Mouse (Mus musculus) liver, adult 2 months (tissue): Measurements from ENCODE around the gene Tbc1d5. TPM values are rescaled to one million over a fixed set of nuclear protein-coding genes. Genes with fewer than 3 reads are reported as not detected.

Experiments used
- DNase-seq: peaks from one replicate; pipeline ENCODE4 v3.0.0-alpha.2; 2011; ENCODE audit warnings: low read depth, low spot score; ENCODE audit errors: extremely low read depth
- H3K27ac ChIP-seq: fragments of 200-500 bp; replicated peaks from 2 replicates; pipeline ENCODE4 v1.5.1; 2012; ENCODE audit warnings: low read depth, mild to moderate bottlenecking, control low read depth, inconsistent platforms, low read length; ENCODE audit not compliant: insufficient read depth
- H3K27me3 ChIP-seq: fragments of 200-500 bp; 2 replicates; pipeline ENCODE4 v1.6.1; 2012; ENCODE audit warnings: mild to moderate bottlenecking, moderate library complexity, low read length, inconsistent platforms; ENCODE audit not compliant: control insufficient read depth, insufficient read depth
- H3K36me3 ChIP-seq: fragments of 200-500 bp; 2 replicates; pipeline ENCODE4 v1.6.1; 2012; ENCODE audit warnings: low read length, inconsistent platforms; ENCODE audit not compliant: control insufficient read depth, insufficient read depth
- H3K4me1 ChIP-seq: fragments of 200-500 bp; 2 replicates; pipeline ENCODE4 v1.6.1; 2011; ENCODE audit warnings: low read length; ENCODE audit not compliant: control insufficient read depth, insufficient read depth
- H3K4me3 ChIP-seq: fragments of 200-500 bp; 2 replicates; pipeline ENCODE4 v1.5.1; 2011; ENCODE audit warnings: low read depth, mild to moderate bottlenecking, control low read depth, low read length, moderate library complexity; ENCODE audit not compliant: insufficient read depth
- H3K79me2 ChIP-seq: fragments of 200-500 bp; 2 replicates; pipeline ENCODE4 v1.6.1; 2012; ENCODE audit warnings: inconsistent platforms, mild to moderate bottlenecking, low read length, moderate library complexity; ENCODE audit not compliant: control insufficient read depth, insufficient read depth
- H3K9ac ChIP-seq: fragments of 200-500 bp; 2 replicates; pipeline ENCODE4 v1.6.1; 2012; ENCODE audit warnings: low read depth, mild to moderate bottlenecking, control low read depth, inconsistent platforms, low read length
- CTCF ChIP-seq: fragments of 200-500 bp; IDR thresholded peaks from 2 replicates; pipeline ENCODE4 v1.5.1; 2011; ENCODE audit warnings: low read depth, low read length, control low read depth
- POLR2A ChIP-seq: fragments of 200-500 bp; IDR thresholded peaks from 2 replicates; pipeline ENCODE4 v1.6.1; 2011; ENCODE audit warnings: low read length, control low read depth; ENCODE audit not compliant: insufficient read depth; ENCODE audit errors: extremely low read depth
- WGBS: fragments of 180-500 bp; shearing (Covaris S2); methylation state at CpG from one replicate; pipeline ENCODE4 v1.1.7; 2018; 5-methylcytosine and 5-hydroxymethylcytosine counted together
- polyA plus RNA-seq: library from polyadenylated mRNA; depleted of rRNA; stranded (reverse); fragments of >200 nt; gene quantifications from 2 replicates; pipeline ENCODE4 v1.2.3, GENCODE M21; 2012
- total RNA-seq: library from RNA; depleted of rRNA; stranded (reverse); fragments of >200 nt; gene quantifications from 2 replicates; pipeline ENCODE4 v1.2.3, GENCODE M21; 2014

The Tbc1d5 gene
- total and polyA plus RNA-seq, 2 experiments = 5.2 to 8.9 TPM

DNA sequence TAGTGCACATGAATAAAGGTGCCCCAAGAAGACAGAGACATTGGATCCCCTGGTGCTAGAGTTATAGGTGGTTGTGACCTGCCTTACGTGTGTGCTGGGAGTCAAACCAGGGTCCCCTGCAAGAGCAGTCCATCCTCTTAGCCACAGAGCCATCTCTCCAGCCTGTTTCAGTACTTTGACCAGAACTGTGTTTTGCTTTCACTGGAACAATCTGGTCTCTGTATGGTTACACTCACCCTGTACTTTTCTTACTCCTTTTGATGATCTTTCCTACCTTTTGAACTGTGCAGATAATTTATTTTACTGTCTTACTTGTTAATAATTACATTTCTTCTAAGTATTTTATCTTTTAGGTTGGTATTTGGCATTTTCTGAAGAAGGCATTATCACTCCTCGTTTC, 387.5 kb downstream of the Tbc1d5 start:
- H3K4me1 ChIP-seq = no peaks in the 10 kb centered on the region
- H3K9ac ChIP-seq = no peak overlapping the region
- no peak overlapping the region for H3K27ac ChIP-seq
- no peak for DNase-seq
- H3K79me2 ChIP-seq = no peaks in the 10 kb centered on the region
- TF ChIP-seq CTCF (no peak), POLR2A (no peak)
- no peaks in the 10 kb centered on the region for H3K27me3 ChIP-seq
- WGBS = 93% methylated on average over 2 of the region's 2 CpGs
- peaks cover 1% of the 10 kb centered on the region; the same call in 1 of the 2 replicates for H3K36me3 ChIP-seq
- no peak overlapping the region for H3K4me3 ChIP-seq

DNA sequence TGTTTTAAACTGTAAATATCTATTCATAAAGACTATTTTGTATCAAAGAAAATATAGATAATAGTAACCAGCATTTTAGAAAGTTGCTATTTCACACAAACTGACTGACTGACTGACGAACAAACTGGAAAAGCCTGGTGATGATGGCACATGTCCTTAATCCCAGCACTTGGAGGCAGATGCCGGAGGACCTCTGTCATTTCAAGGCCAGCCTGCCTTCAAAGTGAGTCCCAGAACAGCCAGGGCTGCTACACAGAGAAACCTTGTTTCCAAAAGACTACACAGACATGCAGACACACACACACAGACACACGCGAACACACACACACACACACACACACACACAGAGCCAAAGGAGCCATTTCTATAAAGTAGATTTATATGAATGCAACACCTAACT, 390.3 kb downstream of the Tbc1d5 start:
- H3K4me3 ChIP-seq = no peak overlapping the region
- no peak for DNase-seq
- H3K27me3 ChIP-seq = no peaks in the 10 kb centered on the region
- no peak overlapping the region for H3K9ac ChIP-seq
- peaks cover 1% of the 10 kb centered on the region; the same call in 1 of the 2 replicates for H3K36me3 ChIP-seq
- no peak overlapping the region for H3K27ac ChIP-seq
- H3K79me2 ChIP-seq = no peaks in the 10 kb centered on the region
- TF ChIP-seq CTCF = no peak
- TF ChIP-seq POLR2A = no peak
- H3K4me1 ChIP-seq = no peaks in the 10 kb centered on the region
- WGBS = 97% methylated on average over 4 of the region's 4 CpGs

DNA sequence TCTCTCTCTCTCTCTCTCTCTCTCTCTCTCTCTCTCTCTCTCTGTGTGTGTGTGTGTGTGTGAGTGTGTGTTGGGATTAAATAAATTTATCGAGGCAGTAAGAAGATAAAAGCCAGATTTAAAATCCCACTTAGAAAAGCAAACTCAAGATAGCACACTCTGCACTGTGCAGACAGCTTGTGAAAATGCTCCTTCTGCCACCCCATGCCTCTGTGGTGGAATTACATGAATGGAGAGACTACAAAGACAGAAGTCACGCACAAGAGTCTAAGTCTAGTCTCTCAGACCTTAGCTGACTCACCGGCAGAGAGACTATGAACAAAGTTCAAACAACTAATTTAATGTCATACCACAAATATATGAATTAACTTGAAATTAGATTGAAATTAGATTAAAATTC, 403.9 kb downstream of the Tbc1d5 start:
- Histone ChIP-seq H3K79me2 (no peaks in the 10 kb centered on the region), H3K4me1 (no peaks in the 10 kb centered on the region), H3K27me3 (no peaks in the 10 kb centered on the region), H3K9ac (no peak overlapping the region), H3K27ac (no peak overlapping the region), H3K36me3 (peaks cover 1% of the 10 kb centered on the region; the same call in 1 of the 2 replicates), H3K4me3 (no peak overlapping the region)
- no peak for TF ChIP-seq POLR2A
- no peak for TF ChIP-seq CTCF
- no peak for DNase-seq
- WGBS = 62% methylated on average over 3 of the region's 3 CpGs

DNA sequence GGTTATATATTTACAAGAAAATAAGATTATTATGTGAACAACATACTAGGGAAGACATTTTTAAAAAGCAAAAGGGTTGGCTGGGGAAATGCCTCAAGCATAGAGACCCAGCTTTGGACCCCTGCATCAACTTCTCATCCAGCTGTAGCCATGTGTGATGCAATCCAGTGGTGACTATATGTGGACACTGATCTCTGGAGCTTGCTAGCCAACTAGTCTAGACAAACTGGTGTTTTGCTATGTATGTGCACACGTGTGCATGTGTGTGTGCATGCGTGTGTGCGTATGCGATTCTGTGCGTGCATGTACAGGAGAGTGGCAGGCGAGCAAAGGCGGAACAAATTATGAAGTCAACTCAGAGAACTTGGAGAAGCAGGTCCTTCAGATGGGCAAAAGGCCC, 414.8 kb downstream of the Tbc1d5 start:
- WGBS = 97% methylated on average over 7 of the region's 7 CpGs
- H3K27me3 ChIP-seq = no peaks in the 10 kb centered on the region
- no peaks in the 10 kb centered on the region for H3K79me2 ChIP-seq
- H3K36me3 ChIP-seq = no peaks in the 10 kb centered on the region; the same call in 1 of the 2 replicates
- TF ChIP-seq CTCF (no peak), POLR2A (no peak)
- no peak overlapping the region for H3K27ac ChIP-seq
- peaks cover 1% of the 10 kb centered on the region; the same call in 1 of the 2 replicates for H3K4me1 ChIP-seq
- H3K9ac ChIP-seq = no peak overlapping the region
- no peak for DNase-seq
- no peak overlapping the region for H3K4me3 ChIP-seq

DNA sequence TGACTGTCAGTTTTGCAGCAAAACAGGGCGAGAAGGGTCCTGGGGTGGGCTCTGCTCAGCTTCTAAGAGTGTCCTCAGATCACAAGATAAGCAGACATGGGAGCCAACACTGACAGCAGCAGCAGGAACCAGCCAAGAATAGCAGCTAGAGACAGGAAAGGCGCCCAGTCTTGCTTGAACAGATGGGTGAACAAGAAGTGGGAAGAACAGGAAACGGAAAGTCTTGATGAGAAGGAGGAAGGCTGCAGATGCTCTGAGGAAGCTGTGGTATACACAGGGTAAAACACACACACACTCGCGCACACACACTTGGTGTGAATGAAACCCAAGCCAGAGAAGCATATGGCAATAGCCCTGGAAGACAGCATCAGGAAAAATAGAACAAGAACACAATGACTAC, 415.7 kb downstream of the Tbc1d5 start:
- no peak for TF ChIP-seq POLR2A
- no peak for TF ChIP-seq CTCF
- H3K9ac ChIP-seq = no peak overlapping the region
- peaks cover 1% of the 10 kb centered on the region; the same call in 1 of the 2 replicates for H3K4me1 ChIP-seq
- H3K27ac ChIP-seq = no peak overlapping the region
- no peaks in the 10 kb centered on the region; the same call in 1 of the 2 replicates for H3K36me3 ChIP-seq
- no peaks in the 10 kb centered on the region for H3K27me3 ChIP-seq
- 75% methylated on average over 5 of the region's 5 CpGs for WGBS
- no peaks in the 10 kb centered on the region for H3K79me2 ChIP-seq
- no peak for DNase-seq
- H3K4me3 ChIP-seq = no peak overlapping the region

DNA sequence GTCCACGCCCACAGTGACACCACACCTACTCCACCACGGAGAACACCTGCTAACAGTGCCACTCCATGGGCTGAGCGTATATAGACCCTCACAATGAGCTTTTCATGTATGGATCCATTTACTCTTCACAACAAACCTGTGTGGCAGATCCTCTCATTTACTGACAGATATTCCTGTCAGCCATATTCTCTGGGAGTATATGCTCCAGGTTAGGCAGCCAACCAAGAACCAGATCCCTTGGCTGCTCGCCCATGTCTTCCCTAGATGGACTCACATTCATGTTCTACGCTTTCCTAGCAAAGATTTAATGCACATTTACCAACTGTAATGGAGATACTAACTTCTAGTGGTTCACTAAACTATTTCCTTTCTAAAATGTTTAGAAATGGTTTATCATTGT, 416.9 kb downstream of the Tbc1d5 start:
- 91% methylated on average over 5 of the region's 5 CpGs for WGBS
- Histone ChIP-seq H3K4me1 (peaks cover 1% of the 10 kb centered on the region; the same call in 1 of the 2 replicates), H3K4me3 (no peak overlapping the region), H3K9ac (no peak overlapping the region), H3K27ac (no peak overlapping the region), H3K36me3 (no peaks in the 10 kb centered on the region; the same call in 1 of the 2 replicates), H3K27me3 (no peaks in the 10 kb centered on the region), H3K79me2 (no peaks in the 10 kb centered on the region)
- TF ChIP-seq POLR2A (no peak), CTCF (no peak)
- no peak for DNase-seq
